Mouse (Mus musculus): ENCODE measurements around the gene Prrg4. TPM values are rescaled to one million over a fixed set of nuclear protein-coding genes. Genes with fewer than 3 reads are reported as not detected.
A peak's percentile ranks its signal among the peaks of the same experiment; 100 is the strongest.
"Not testable (repeated sequence)": the region's sequence is repeated elsewhere in the genome, so short reads cannot be mapped to it uniquely, and the experiment has no call there.

Gene Prrg4
- polyA plus RNA-seq (2015; fragmentation: Nextera tagmentation; extraction: Ambion mirVana), result 0.69 and 0.84 TPM in 2 replicates

DNA sequence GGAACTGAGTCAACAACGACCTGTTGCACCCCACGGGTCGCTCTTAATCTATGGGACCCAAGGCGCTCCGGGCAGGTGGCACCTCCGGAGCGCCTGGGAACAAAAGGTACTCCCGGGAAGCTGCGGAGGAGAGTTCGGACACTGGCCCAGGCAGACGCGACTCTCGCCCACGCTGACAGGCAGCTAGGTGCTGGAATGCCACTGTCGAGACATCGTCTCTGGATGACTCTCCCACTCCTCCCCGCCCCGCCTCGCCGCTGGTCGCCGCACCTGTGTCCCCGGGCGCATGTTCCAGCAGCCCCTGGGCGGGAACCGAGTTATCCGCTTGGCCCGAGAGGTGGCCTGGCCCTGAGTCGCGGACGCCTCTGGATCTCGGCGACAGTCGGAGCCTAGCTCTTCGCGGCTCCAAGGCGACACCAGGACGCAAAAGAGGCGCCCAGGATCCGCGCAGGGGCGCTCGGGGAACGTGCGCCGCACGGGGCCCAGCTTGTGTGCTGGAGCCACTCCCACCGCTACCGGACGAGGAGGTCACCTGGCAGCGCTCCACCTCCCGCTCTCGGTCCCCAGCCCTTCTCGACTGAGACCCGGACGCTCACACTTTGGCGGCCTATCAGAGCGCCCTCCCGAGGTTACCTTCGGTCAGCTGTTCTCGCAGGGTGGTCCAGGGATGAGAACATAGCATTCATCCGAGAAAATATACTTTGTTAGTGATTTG is at the start of gene Prrg4:
Gene Prrg4 (minus strand): TSS at position 601 of the 715 bp plus-strand sequence.
- ATAC-seq, result peak; percentile 88
- WGBS, result under 1% methylated on average over 50 of the region's 62 CpGs
- peaks cover 7% of the 10 kb centered on the region; the same call in 1 of the 2 replicates for H3K4me1 ChIP-seq (ENCODE audit: control insufficient read depth, insufficient read depth, low read depth, low read length)

DNA sequence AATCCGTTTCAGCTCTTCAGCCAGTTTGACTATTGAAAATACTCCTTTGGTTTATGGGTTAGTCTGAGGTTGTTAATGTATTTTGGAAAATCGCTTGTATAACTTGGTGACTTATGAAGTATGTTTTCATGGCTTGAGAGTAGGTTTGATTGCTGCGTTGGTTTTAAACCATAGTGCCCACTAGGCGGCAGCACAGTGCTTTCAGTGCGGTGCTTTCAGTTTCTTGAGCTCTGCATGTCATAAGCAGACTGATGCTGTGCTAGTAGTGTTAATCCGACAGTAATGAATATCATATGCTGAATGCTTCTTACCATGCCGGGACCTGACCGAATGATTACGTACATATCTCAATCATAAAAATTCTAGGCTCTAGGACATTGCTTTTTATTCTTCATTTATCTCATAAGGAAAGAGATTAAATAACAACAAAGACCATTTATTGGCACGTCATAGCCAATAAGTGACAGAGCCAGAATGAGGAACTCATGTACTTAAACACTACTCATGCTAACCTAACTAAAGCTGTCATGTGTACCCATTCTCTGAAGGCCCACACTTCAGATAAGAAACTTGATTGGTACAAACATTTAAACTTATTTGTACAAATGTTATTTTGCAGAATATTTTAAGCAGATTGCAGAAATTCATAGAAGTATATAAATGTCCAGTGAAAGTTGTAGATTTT is 38.3 kb upstream of the Prrg4 start:
- 22% methylated on average over 10 of the region's 10 CpGs for WGBS
- Histone ChIP-seq H3K4me2 (ENCODE audit: low read length) (peak overlapping the region; percentile 10; the same call in 1 of the 2 replicates), H3K4me3 (ENCODE audit: low read length) (no peak overlapping the region), H3K9ac (ENCODE audit: low read depth, low read length) (no peak overlapping the region), H3K27ac (ENCODE audit: low read depth, low read length) (no peak overlapping the region), H3K36me3 (ENCODE audit: control insufficient read depth, insufficient read depth, low read length) (no peaks in the 10 kb centered on the region), H3K4me1 (ENCODE audit: control insufficient read depth, insufficient read depth, low read depth, low read length) (no peaks in the 10 kb centered on the region), H3K9me3 (ENCODE audit: control insufficient read depth, low read length) (no peaks in the 10 kb centered on the region), H3K27me3 (replicated peaks; ENCODE audit: control insufficient read depth, insufficient read depth, low read length) (no peaks in the 10 kb centered on the region)
- peak; percentile 78 for ATAC-seq

More for the DNA sequence above, at the start of gene Prrg4:
- H3K9ac ChIP-seq (ENCODE audit: low read depth, low read length), result peak within 1 kb of the TSS; percentile 63
- peak within 1 kb of the TSS; percentile 63 for H3K4me3 ChIP-seq (ENCODE audit: low read length)
- H3K27me3 ChIP-seq (replicated peaks; ENCODE audit: control insufficient read depth, insufficient read depth, low read length), result peaks cover 3% of the 10 kb centered on the region; the same call in 1 of the 2 replicates
- peak within 1 kb of the TSS; percentile 100 for H3K4me2 ChIP-seq (ENCODE audit: low read length)
- H3K36me3 ChIP-seq (ENCODE audit: control insufficient read depth, insufficient read depth, low read length), result no peaks in the 10 kb centered on the region
- H3K9me3 ChIP-seq (ENCODE audit: control insufficient read depth, low read length), result no peaks in the 10 kb centered on the region
- no peak within 1 kb of the TSS for H3K27ac ChIP-seq (ENCODE audit: low read depth, low read length)

DNA sequence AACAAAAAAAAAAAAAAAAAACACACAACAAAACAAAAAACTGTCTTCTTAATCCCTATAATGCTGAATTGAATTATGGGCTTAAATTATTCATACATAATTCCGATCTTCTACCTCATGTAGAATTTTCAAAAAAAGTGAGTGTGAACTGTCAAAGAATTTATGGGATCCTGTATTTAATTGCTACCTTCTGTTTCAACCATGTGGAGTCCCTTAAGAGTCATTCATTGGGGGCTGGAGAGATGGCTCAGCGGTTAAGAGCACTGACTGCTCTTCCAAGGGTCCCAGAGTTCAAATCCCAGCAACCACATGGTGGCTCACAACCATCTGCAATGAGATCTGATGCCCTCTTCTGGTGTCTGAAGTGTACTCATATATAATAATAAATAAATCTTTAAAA is 37.7 kb upstream of the Prrg4 start:
- H3K4me2 ChIP-seq (ENCODE audit: low read length); ATAC-seq; H3K27me3 ChIP-seq (replicated peaks; ENCODE audit: control insufficient read depth, insufficient read depth, low read length); H3K9me3 ChIP-seq (ENCODE audit: control insufficient read depth, low read length); H3K4me1 ChIP-seq (ENCODE audit: control insufficient read depth, insufficient read depth, low read depth, low read length); H3K4me3 ChIP-seq (ENCODE audit: low read length); H3K9ac ChIP-seq (ENCODE audit: low read depth, low read length); H3K36me3 ChIP-seq (ENCODE audit: control insufficient read depth, insufficient read depth, low read length); H3K27ac ChIP-seq (ENCODE audit: low read depth, low read length): not testable (repeated sequence)
- 73% methylated on average over 2 of the region's 2 CpGs for WGBS

DNA sequence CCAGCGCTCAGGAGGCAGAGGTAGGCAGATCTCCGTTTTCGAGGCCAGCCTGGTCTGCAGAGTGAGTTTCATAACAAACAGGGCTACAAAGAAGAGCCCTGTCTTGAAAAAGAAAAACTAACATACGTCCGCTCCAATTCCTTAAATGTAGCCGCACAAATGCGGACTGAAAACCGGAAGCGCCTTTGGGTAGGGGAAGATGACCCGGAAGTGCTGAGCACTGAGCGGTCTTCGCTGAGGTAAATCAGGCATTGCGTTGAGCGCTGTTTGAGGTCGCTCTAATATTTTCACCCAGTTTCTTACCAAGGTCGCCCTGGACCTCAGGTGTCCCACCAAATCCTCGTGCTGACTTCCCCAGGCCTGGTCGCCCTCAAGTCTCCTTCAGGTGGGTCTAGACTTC is 36.4 kb upstream of the Prrg4 start:
- Histone ChIP-seq H3K4me1 (ENCODE audit: control insufficient read depth, insufficient read depth, low read depth, low read length) (no peaks in the 10 kb centered on the region), H3K9ac (ENCODE audit: low read depth, low read length) (no peak overlapping the region), H3K27ac (ENCODE audit: low read depth, low read length) (no peak overlapping the region), H3K27me3 (replicated peaks; ENCODE audit: control insufficient read depth, insufficient read depth, low read length) (no peaks in the 10 kb centered on the region), H3K9me3 (ENCODE audit: control insufficient read depth, low read length) (no peaks in the 10 kb centered on the region), H3K36me3 (ENCODE audit: control insufficient read depth, insufficient read depth, low read length) (no peaks in the 10 kb centered on the region), H3K4me3 (ENCODE audit: low read length) (no peak overlapping the region), H3K4me2 (ENCODE audit: low read length) (no peak overlapping the region)
- no peak for ATAC-seq
- 92% methylated on average over 18 of the region's 18 CpGs for WGBS

DNA sequence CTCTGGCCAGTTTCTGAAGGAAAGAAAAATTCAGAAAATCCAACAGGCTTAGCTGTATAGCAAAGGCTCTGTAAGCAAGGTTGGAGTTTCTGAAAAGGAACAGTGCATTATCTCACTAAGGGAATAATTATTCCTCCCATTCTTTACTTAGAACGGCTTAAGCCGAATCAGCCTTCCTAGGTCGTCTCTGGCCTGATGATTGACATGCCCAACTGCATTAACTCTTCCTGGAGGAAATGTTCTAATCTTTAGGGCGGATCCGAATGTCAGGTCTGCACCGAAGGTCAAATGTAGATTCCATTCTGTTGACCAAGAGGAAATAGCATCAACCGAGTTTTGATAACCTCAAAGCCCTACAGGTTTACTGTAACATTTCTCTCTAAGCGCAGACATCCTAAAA is 29.1 kb upstream of the Prrg4 start:
- WGBS, result 86% methylated on average over 8 of the region's 8 CpGs
- Histone ChIP-seq H3K27ac (ENCODE audit: low read depth, low read length) (no peak overlapping the region), H3K9me3 (ENCODE audit: control insufficient read depth, low read length) (no peaks in the 10 kb centered on the region), H3K4me3 (ENCODE audit: low read length) (no peak overlapping the region), H3K9ac (ENCODE audit: low read depth, low read length) (no peak overlapping the region), H3K4me1 (ENCODE audit: control insufficient read depth, insufficient read depth, low read depth, low read length) (no peaks in the 10 kb centered on the region), H3K36me3 (ENCODE audit: control insufficient read depth, insufficient read depth, low read length) (no peaks in the 10 kb centered on the region), H3K27me3 (replicated peaks; ENCODE audit: control insufficient read depth, insufficient read depth, low read length) (no peaks in the 10 kb centered on the region), H3K4me2 (ENCODE audit: low read length) (no peak overlapping the region)
- no peak for ATAC-seq

DNA sequence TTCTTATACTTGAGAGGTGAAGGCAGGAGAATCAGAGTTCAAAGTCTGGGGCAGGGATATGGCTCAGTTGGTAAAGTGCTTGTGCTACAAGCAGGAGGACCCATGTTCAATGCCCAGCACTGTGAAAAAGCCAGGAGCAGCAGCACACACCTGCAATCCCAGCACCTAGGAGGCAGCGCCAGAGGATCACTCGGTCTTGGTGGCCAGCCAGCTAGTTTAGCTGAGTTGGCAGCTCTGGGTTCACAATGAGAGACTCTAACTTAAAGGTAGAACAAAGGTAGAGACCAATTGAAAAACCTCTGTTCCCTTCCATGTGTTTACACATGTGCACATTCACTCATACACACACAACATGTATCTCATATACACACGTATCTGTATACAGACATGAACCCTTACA is 19.4 kb upstream of the Prrg4 start:
- Histone ChIP-seq H3K4me3 (ENCODE audit: low read length) (no peak overlapping the region), H3K36me3 (ENCODE audit: control insufficient read depth, insufficient read depth, low read length) (no peaks in the 10 kb centered on the region), H3K4me1 (ENCODE audit: control insufficient read depth, insufficient read depth, low read depth, low read length) (no peaks in the 10 kb centered on the region), H3K9me3 (ENCODE audit: control insufficient read depth, low read length) (no peaks in the 10 kb centered on the region), H3K27me3 (replicated peaks; ENCODE audit: control insufficient read depth, insufficient read depth, low read length) (no peaks in the 10 kb centered on the region), H3K4me2 (ENCODE audit: low read length) (no peak overlapping the region), H3K9ac (ENCODE audit: low read depth, low read length) (no peak overlapping the region), H3K27ac (ENCODE audit: low read depth, low read length) (no peak overlapping the region)
- 82% methylated on average over 3 of the region's 3 CpGs for WGBS
- ATAC-seq, result no peak

DNA sequence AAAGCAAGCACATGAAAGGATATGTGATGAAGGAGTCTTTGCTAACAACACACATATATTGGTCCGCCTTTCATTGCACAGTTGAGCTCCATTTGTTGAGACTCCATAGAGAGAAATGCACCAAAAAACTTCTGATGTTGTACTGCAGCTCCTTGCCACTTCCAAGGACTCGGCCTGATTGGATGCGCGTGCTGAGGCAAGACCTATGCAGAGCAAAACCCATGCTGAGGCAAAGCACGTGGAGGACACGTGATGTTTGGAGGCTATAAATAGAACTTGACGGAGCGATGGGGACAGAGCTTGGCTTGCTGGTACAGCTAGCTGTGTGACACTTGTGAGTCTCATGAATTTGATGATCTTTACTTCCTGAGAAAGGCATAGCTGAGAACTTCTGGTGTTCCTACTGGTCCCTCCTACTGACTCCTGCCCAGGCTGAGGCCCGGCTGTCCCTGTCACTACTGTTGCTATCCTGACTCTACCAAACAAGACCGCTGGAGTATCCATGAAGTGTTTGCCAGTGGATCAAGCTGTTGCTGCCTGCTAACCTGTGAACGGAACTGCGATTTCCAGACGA is 17.7 kb upstream of the Prrg4 start, which contains the start of gene Ccdc73:
Gene Ccdc73 (plus strand): TSS at position 524 of the 574 bp plus-strand sequence.
- Histone ChIP-seq H3K27me3 (replicated peaks; ENCODE audit: control insufficient read depth, insufficient read depth, low read length) (no peaks in the 10 kb centered on the region), H3K9me3 (ENCODE audit: control insufficient read depth, low read length) (no peaks in the 10 kb centered on the region), H3K27ac (ENCODE audit: low read depth, low read length) (no peak within 1 kb of the TSS), H3K4me1 (ENCODE audit: control insufficient read depth, insufficient read depth, low read depth, low read length) (no peaks in the 10 kb centered on the region), H3K9ac (ENCODE audit: low read depth, low read length) (no peak within 1 kb of the TSS), H3K36me3 (ENCODE audit: control insufficient read depth, insufficient read depth, low read length) (no peaks in the 10 kb centered on the region), H3K4me3 (ENCODE audit: low read length) (no peak within 1 kb of the TSS), H3K4me2 (ENCODE audit: low read length) (no peak within 1 kb of the TSS)
- ATAC-seq, result no peak
- WGBS, result 93% methylated on average over 13 of the region's 13 CpGs

DNA sequence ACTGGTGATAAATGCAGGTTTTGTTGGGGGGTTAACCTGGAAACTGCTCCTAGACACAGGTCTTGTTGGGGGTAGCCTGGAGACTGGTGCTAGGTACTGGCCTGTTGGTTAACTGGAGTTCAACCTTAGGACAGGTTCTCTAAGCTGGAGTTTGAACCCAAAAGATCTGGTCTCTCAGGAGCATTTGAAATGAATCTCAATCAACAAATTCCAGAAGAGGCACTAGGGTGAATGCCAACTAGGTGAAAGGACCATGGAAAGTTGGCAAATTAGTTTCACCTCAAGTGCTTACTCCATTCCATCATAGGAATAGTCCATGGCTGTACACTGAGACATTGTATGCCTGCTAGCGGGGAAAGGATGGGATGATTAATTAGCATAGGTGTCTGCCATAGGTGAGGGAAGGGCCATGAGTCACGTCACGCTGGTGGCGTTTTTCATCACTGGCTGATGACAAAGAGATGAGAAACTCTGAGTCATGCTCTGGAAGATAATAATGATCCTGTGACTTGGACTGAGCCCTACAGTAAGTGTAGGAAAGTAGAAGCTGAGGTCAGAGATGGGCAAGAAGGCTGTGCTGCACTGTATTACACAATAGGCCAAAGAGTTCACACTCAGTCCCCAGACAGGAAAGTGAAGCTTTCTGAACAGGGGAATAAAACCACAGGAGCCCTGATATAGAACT is 14.6 kb upstream of the Prrg4 start:
- ATAC-seq, result no peak
- H3K4me1 ChIP-seq (ENCODE audit: control insufficient read depth, insufficient read depth, low read depth, low read length), result no peaks in the 10 kb centered on the region
- H3K4me3 ChIP-seq (ENCODE audit: low read length), result no peak overlapping the region
- no peak overlapping the region for H3K27ac ChIP-seq (ENCODE audit: low read depth, low read length)
- no peaks in the 10 kb centered on the region for H3K9me3 ChIP-seq (ENCODE audit: control insufficient read depth, low read length)
- no peaks in the 10 kb centered on the region for H3K36me3 ChIP-seq (ENCODE audit: control insufficient read depth, insufficient read depth, low read length)
- no peak overlapping the region for H3K9ac ChIP-seq (ENCODE audit: low read depth, low read length)
- H3K4me2 ChIP-seq (ENCODE audit: low read length), result no peak overlapping the region
- 93% methylated on average over 4 of the region's 4 CpGs for WGBS
- H3K27me3 ChIP-seq (replicated peaks; ENCODE audit: control insufficient read depth, insufficient read depth, low read length), result no peaks in the 10 kb centered on the region

DNA sequence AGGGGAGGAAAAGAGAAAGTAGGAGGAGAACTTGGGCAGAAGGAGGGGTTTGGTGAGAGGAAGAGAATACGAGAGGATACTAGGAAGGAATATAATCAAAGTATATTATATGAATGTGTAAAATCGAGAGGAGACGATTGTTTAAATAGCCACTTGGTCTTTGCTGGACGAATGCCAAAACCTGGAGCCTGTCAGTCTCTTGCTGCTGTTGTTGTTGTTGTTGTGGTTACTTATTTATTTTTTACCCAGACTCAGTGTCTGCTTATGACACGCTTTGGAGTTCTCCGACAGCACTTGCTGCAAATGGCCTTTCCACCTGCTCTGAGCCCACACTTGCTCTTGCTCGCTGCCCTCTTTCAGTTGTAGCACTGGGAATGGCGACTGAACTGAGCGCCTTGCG is 10.8 kb upstream of the Prrg4 start:
- H3K27ac ChIP-seq (ENCODE audit: low read depth, low read length), result no peak overlapping the region
- no peak overlapping the region for H3K9ac ChIP-seq (ENCODE audit: low read depth, low read length)
- H3K4me2 ChIP-seq (ENCODE audit: low read length), result no peak overlapping the region
- H3K27me3 ChIP-seq (replicated peaks; ENCODE audit: control insufficient read depth, insufficient read depth, low read length), result no peaks in the 10 kb centered on the region
- H3K4me1 ChIP-seq (ENCODE audit: control insufficient read depth, insufficient read depth, low read depth, low read length), result no peaks in the 10 kb centered on the region
- 76% methylated on average over 10 of the region's 10 CpGs for WGBS
- H3K4me3 ChIP-seq (ENCODE audit: low read length), result no peak overlapping the region
- no peak for ATAC-seq
- H3K9me3 ChIP-seq (ENCODE audit: control insufficient read depth, low read length), result no peaks in the 10 kb centered on the region
- no peaks in the 10 kb centered on the region for H3K36me3 ChIP-seq (ENCODE audit: control insufficient read depth, insufficient read depth, low read length)
